Mouse (Mus musculus): Measurements from ENCODE around the gene Il12rb1. TPM values are rescaled to one million over a fixed set of nuclear protein-coding genes. Genes with fewer than 3 reads are reported as not detected.
"Not testable (repeated sequence)": the region's sequence is repeated elsewhere in the genome, so short reads cannot be mapped to it uniquely, and the experiment has no call there.

Gene Il12rb1
- total RNA-seq, 2 experiments from 2014 or later: not detected

GRCm38 (mm10) chr8:70800648-70801047 is 7.6 kb upstream of the Il12rb1 start:
- no peak for DNase-seq

- no peak for DNase-seq
Observed at GRCm38 (mm10) chr8:70801156-70801555, 7.1 kb upstream of the Il12rb1 start.

- DNase-seq: no peak
Observed at GRCm38 (mm10) chr8:70801830-70802229, 6.4 kb upstream of the Il12rb1 start.

- DNase-seq: no peak
Observed at GRCm38 (mm10) chr8:70802786-70803510, 5.3 kb upstream of the Il12rb1 start.

GRCm38 (mm10) chr8:70803761-70804480 is 4.3 kb upstream of the Il12rb1 start:
- peak; percentile 25 to 59 for DNase-seq

- DNase-seq: peak; percentile 93 to 96
Observed at GRCm38 (mm10) chr8:70804481-70805206, 3.6 kb upstream of the Il12rb1 start, which contains the start of gene Mast3. Mast3 (minus strand) TSS chr8:70805054.

GRCm38 (mm10) chr8:70806541-70806940 is 1.7 kb upstream of the Il12rb1 start:
- DNase-seq: peak in 1 of 2 experiments; percentile 49

GRCm38 (mm10) chr8:70807304-70807703 is 945 bp upstream of the Il12rb1 start:
- DNase-seq: no peak

- DNase-seq: no peak
Observed at GRCm38 (mm10) chr8:70808955-70809701, 879 bp downstream of the Il12rb1 start.

GRCm38 (mm10) chr8:70810962-70811680 is 2.9 kb downstream of the Il12rb1 start:
- no peak for DNase-seq

GRCm38 (mm10) chr8:70812055-70812454 is 3.8 kb downstream of the Il12rb1 start:
- no peak for DNase-seq

GRCm38 (mm10) chr8:70812885-70813284 is 4.6 kb downstream of the Il12rb1 start:
- DNase-seq: no peak

- peak; percentile 32 to 55 for DNase-seq
Observed at GRCm38 (mm10) chr8:70816679-70817078, 8.4 kb downstream of the Il12rb1 start.

GRCm38 (mm10) chr8:70820101-70820935 is 12.1 kb downstream of the Il12rb1 start:
- DNase-seq: peak; percentile 49 to 66

- DNase-seq: peak; percentile 70 to 80
Observed at GRCm38 (mm10) chr8:70821399-70821962, 13.2 kb downstream of the Il12rb1 start.

- DNase-seq: no peak
Observed at GRCm38 (mm10) chr8:70821992-70822391, 13.7 kb downstream of the Il12rb1 start.

GRCm38 (mm10) chr8:70822594-70822993 is 14.3 kb downstream of the Il12rb1 start:
- not testable (repeated sequence) for DNase-seq

GRCm38 (mm10) chr8:70823802-70824201 is 15.6 kb downstream of the Il12rb1 start:
- DNase-seq: no peak

- DNase-seq: no peak
Observed at GRCm38 (mm10) chr8:70825816-70826215, 17.6 kb downstream of the Il12rb1 start.

GRCm38 (mm10) chr8:70827010-70827409 is 18.8 kb downstream of the Il12rb1 start:
- DNase-seq: no peak

Data from adrenal gland, postnatal 36 days (tissue).